Mouse (Mus musculus): Measurements from ENCODE around the gene Fndc3c1.
"Not testable (repeated sequence)": the region's sequence is repeated elsewhere in the genome, so short reads cannot be mapped to it uniquely, and the experiment has no call there.

The Fndc3c1 gene

DNA sequence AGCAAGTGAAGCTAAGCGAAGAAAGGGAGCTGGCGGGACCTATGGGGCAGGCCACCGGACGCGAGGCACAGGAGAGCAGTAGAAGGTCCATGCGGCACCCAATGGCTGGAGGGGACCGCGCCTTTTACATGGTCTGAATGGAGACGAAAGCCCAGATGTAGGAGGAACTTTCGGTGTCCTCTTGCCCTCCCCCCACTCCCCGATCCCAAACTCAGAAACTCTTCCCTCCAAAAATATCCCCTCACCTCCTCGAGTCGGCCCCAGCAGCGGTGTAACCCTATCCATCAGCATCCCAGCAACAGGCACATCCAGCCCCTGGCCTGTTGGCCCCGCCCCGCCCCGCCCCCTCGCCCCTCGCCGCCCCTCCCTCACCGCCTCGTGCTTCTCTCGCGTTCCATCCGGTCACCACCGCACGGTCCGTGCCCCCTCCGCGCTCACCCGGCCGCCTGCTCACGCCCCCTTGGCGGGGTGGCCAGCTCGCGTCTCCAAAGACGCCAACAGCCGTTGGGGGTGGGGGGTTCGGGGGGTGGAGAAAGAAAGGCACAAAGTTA lies at the start of gene Fndc3c1:
TSS of gene Fndc3c1 (minus strand) at position 301 of the 551 bp plus-strand sequence.
- DNase-seq (ENCODE audit: low spot score in 2 of 2), result no peak

DNA sequence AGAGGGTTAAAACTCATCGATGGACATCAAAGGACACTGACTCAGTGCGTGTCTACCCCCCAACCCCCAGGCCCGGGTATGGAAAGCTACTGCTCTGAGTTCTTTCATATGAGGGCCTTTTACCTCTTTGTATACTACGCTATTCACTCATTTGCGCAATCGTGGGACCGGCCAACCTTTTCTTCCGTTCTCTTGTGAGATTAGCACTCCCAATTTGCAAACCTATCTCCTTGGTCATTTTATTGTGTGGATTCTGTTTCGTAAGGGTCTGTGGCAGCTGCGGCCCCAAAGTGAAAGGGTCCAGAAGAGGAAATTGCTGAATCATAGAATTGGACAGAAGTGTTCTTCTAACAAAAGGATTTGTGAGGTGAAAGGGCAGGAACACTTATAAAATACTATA lies 1.2 kb upstream of the Fndc3c1 start:
- no peak for DNase-seq (ENCODE audit: low spot score in 2 of 2)

- no peak for DNase-seq (ENCODE audit: low spot score in 2 of 2)
These were observed 470 bp upstream of the Fndc3c1 start for GRCm38 (mm10) chrX:106485671-106486070.

- DNase-seq (ENCODE audit: low spot score in 2 of 2), result not testable (repeated sequence)
These were observed 5.3 kb downstream of the Fndc3c1 start for GRCm38 (mm10) chrX:106479891-106480290.

DNA sequence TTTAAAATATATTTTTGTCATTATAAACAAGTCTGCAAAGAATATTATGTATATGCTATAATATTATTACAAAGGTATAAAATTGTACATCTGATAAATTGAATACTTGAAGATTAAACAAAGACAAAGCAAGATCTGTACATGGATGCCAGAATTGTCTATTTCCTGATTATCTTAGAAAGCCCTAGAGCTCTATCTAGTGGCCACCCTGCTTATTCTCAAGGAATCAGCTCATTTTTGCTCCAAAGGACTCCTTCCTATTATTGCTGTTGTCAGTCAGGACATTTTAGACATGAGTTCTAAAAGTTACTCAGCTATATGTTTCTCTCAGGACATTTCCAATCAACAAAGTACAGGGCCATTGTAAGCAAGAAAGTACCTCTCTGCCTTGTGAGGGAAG lies 99.9 kb downstream of the Fndc3c1 start:
- no peak for DNase-seq (ENCODE audit: low spot score in 2 of 2)

DNA sequence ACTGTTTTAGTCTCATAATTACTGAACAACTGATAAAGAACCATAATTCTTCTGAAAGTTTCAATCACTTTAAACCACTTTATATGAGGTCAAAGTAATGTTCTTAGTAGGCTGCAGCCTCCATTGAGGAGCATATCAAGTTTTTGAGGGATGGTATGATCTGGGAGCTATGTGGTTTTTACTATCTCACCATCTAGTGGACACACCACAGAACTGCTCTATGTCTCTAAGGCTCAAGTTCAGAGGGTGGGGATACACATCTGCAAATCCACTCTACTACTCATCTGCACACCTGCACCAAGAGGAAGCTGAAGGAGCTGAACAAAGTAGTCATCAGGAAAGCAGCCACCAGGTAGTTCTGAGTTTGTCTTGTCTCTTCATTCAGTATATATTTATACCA lies 104.6 kb downstream of the Fndc3c1 start:
- DNase-seq (ENCODE audit: low spot score in 2 of 2), result no peak

Data from frontal cortex, postnatal 14 days (tissue).